Mouse (Mus musculus) heart, adult 2 months (tissue): ENCODE data around the gene Tm7sf3.

Experiments used
- EP300 ChIP-seq: fragments of 200-500 bp; IDR thresholded peaks from 2 replicates; pipeline ENCODE4 v1.6.1; 2011; ENCODE audit warnings: low read depth, low read length, control low read depth; ENCODE audit not compliant: insufficient read depth
- POLR2A ChIP-seq: fragments of 200-500 bp; IDR thresholded peaks from 2 replicates; pipeline ENCODE4 v1.6.1; 2011; ENCODE audit warnings: mild to moderate bottlenecking, low read depth, low read length, control low read depth; ENCODE audit not compliant: insufficient read depth

DNA sequence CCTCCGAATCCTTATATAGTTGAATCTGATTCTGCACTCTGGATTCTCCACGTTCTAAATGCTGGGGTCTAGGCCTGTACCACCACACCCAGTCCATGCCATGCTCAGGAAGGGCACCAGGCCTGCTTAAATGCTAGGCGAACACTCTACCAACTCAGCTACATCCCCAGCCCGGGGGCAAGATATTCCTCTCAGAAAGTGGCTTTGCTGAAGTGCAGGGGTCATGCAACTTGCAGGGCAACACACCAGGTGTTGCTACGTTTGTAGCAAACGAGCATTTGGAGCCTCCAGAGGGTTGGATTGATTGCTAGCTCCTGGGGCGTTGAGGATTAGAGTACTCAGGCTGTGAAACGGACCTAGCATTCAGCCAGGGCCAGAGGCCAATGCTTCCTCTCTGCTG, 9.5 kb downstream of the Tm7sf3 start:
- TF ChIP-seq POLR2A = no peak
- TF ChIP-seq EP300 = no peak
